Mouse (Mus musculus) midbrain, postnatal 0 days (tissue): ENCODE measurements around the gene Mapk8ip3. TPM values are rescaled to one million over a fixed set of nuclear protein-coding genes. Genes with fewer than 3 reads are reported as not detected.

ENCODE experiments used
- ATAC-seq: fragments of 200-750 bp; cut with Nextera tagmentation; 2 replicates; pipeline ENCODE4 v1.8.0; 2017; ENCODE audit warnings: moderate number of reproducible peaks, mild to moderate bottlenecking, moderate TSS enrichment, moderate library complexity; ENCODE audit not compliant: low FRiP score
- DNase-seq: peaks from one replicate; pipeline ENCODE4 v3.0.0-alpha.2; 2015; ENCODE audit warnings: low spot score
- H3K27ac ChIP-seq: fragments of 300-500 bp; sonication (generic); 2 replicates; pipeline ENCODE4 v1.5.1; 2014; ENCODE audit warnings: low read depth, mild to moderate bottlenecking, low read length, mixed read lengths
- H3K27me3 ChIP-seq: fragments of 300-500 bp; sonication (generic); 2 replicates; pipeline ENCODE4 v1.6.1; 2014; ENCODE audit warnings: low read length, control low read depth, mixed read lengths; ENCODE audit not compliant: insufficient read depth
- H3K36me3 ChIP-seq: fragments of 300-500 bp; sonication (generic); 2 replicates; pipeline ENCODE4 v1.6.1; 2014; ENCODE audit warnings: low read length, control low read depth, mixed read lengths; ENCODE audit not compliant: insufficient read depth
- H3K4me1 ChIP-seq: fragments of 300-500 bp; sonication (generic); 2 replicates; pipeline ENCODE4 v1.6.1; 2014; ENCODE audit warnings: mild to moderate bottlenecking, control low read depth, antibody characterized with exemption, low read length, mixed read lengths; ENCODE audit not compliant: insufficient read depth
- H3K4me2 ChIP-seq: fragments of 300-500 bp; sonication (generic); 2 replicates; pipeline ENCODE4 v1.6.1; 2014; ENCODE audit warnings: low read depth, mild to moderate bottlenecking, low read length, mixed read lengths; ENCODE audit not compliant: poor library complexity, severe bottlenecking
- H3K4me3 ChIP-seq: fragments of 300-500 bp; sonication (generic); 2 replicates; pipeline ENCODE4 v1.5.1; 2014; ENCODE audit warnings: low read depth, mild to moderate bottlenecking, low read length, moderate library complexity
- H3K9ac ChIP-seq: fragments of 300-500 bp; sonication (generic); replicated peaks from 2 replicates; pipeline ENCODE4 v1.6.1; 2014; ENCODE audit warnings: mild to moderate bottlenecking, low read length, moderate library complexity, mixed read lengths; ENCODE audit not compliant: poor library complexity, severe bottlenecking
- H3K9me3 ChIP-seq: fragments of 300-500 bp; sonication (generic); 2 replicates; pipeline ENCODE4 v1.6.1; 2016; ENCODE audit warnings: low read length, control low read depth
- CTCF ChIP-seq: IDR thresholded peaks from 2 replicates; pipeline ENCODE4 v1.5.1; 2016; ENCODE audit warnings: antibody characterized with exemption, mild to moderate bottlenecking
- WGBS: fragments of 180-500 bp; shearing (Covaris S2); extraction: QIAGEN DNeasy Blood & Tissue Kit; methylation state at CpG from one replicate; pipeline ENCODE4 v1.1.7; 2014; 5-methylcytosine and 5-hydroxymethylcytosine counted together
- polyA plus RNA-seq: library from polyadenylated mRNA; unstranded; fragments of >200 nt; fragmentation: Nextera tagmentation; extraction: Ambion mirVana; gene quantifications from 2 replicates; pipeline ENCODE4 v1.2.1, GENCODE M21; 2015
- total RNA-seq: library from RNA; depleted of rRNA; stranded (reverse); fragments of >200 nt; gene quantifications from 2 replicates; pipeline ENCODE4 v1.2.3, GENCODE M21; 2014

The Mapk8ip3 gene
- total and polyA plus RNA-seq, 2 experiments from 2014 or later: 72.5 to 168 TPM

- no peak for ATAC-seq
- Histone ChIP-seq H3K4me3 (no peak overlapping the region), H3K27me3 (no peaks in the 10 kb centered on the region), H3K36me3 (peaks cover 60% of the 10 kb centered on the region), H3K4me1 (peaks cover 14% of the 10 kb centered on the region), H3K9me3 (no peaks in the 10 kb centered on the region), H3K27ac (no peak overlapping the region), H3K9ac (no peak overlapping the region), H3K4me2 (no peak overlapping the region)
- no peak for TF ChIP-seq CTCF
- WGBS: 79% methylated on average over 5 of the region's 5 CpGs
- DNase-seq: no peak
Measured at GRCm38 (mm10) chr17:24899153-24899552, 37.6 kb downstream of the Mapk8ip3 start.

- no peaks in the 10 kb centered on the region for H3K9me3 ChIP-seq
- H3K9ac ChIP-seq: peak overlapping the region; percentile 93
Measured at GRCm38 (mm10) chr17:24898041-24898854, 38.5 kb downstream of the Mapk8ip3 start.

DNA sequence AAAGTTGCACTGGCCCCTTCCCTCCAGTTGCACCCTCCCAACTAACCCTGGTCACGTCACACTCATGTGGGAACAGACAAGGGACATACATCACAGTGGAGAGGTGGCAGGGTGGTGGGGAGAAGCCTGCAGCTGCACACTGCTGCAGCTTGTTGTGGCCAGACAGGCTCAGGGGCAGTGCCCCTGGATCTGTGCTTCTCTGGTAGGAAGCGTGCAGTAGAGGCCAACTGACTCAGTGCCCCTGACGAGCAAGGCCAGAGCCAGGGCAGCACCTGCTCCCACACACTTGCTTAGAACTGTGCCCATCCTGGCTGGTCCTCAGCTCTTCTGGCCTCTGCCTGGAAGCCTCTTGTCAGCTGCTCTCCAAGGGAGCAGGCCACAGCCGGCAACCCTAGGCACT, 39.2 kb downstream of the Mapk8ip3 start:
- Histone ChIP-seq H3K9me3 (no peaks in the 10 kb centered on the region), H3K4me3 (peak overlapping the region; percentile 87), H3K4me2 (peak overlapping the region; percentile 98), H3K9ac (peak overlapping the region; percentile 93), H3K27ac (0 out of 2 replicates have a peak overlapping the region, but pooled peaks have one; percentile 91), H3K36me3 (peaks cover 54% of the 10 kb centered on the region), H3K4me1 (peaks cover 14% of the 10 kb centered on the region), H3K27me3 (no peaks in the 10 kb centered on the region)
- TF ChIP-seq CTCF: no peak
- ATAC-seq (no peak), DNase-seq (no peak)
- 79% methylated on average over 4 of the region's 4 CpGs for WGBS

More at GRCm38 (mm10) chr17:24898041-24898854, 38.5 kb downstream of the Mapk8ip3 start:
- Histone ChIP-seq H3K36me3 (peaks cover 54% of the 10 kb centered on the region), H3K27me3 (no peaks in the 10 kb centered on the region), H3K27ac (no peak overlapping the region), H3K4me1 (peaks cover 14% of the 10 kb centered on the region), H3K4me2 (no peak overlapping the region), H3K4me3 (no peak overlapping the region)
- whole genome bisulfite sequencing: 82% methylated on average over 4 of the region's 4 CpGs
- TF ChIP-seq CTCF: no peak
- no peak for ATAC-seq
- DNase-seq: no peak

- H3K4me2 ChIP-seq: peak overlapping the region; percentile 98
- no peak for TF ChIP-seq CTCF
- H3K9ac ChIP-seq: peak overlapping the region; percentile 93
- H3K36me3 ChIP-seq: peaks cover 54% of the 10 kb centered on the region
- H3K27me3 ChIP-seq: no peaks in the 10 kb centered on the region
- DNase-seq: no peak
- H3K4me3 ChIP-seq: peak overlapping the region; percentile 87
- no peaks in the 10 kb centered on the region for H3K9me3 ChIP-seq
- 23% methylated on average over 11 of the region's 11 CpGs for WGBS
- peaks cover 14% of the 10 kb centered on the region for H3K4me1 ChIP-seq
- H3K27ac ChIP-seq: peak overlapping the region; percentile 91
- ATAC-seq: peak; percentile 12; the same call in 1 of the 2 replicates
Measured at GRCm38 (mm10) chr17:24896993-24897269, 39.8 kb downstream of the Mapk8ip3 start.

GRCm38 (mm10) chr17:24896241-24896992, 40.4 kb downstream of the Mapk8ip3 start, which contains the start of gene Nme3:
Nme3 (plus strand) TSS chr17:24896500.
- H3K4me2 ChIP-seq: peak within 1 kb of the TSS; percentile 98
- WGBS: under 1% methylated on average over 50 of the region's 50 CpGs
- H3K9ac ChIP-seq: peak within 1 kb of the TSS; percentile 93
- H3K9me3 ChIP-seq: no peaks in the 10 kb centered on the region
- DNase-seq (peak; percentile 75), ATAC-seq (peak; percentile 49)
- H3K36me3 ChIP-seq: peaks cover 50% of the 10 kb centered on the region
- H3K4me3 ChIP-seq: peak within 1 kb of the TSS; percentile 87
- H3K4me1 ChIP-seq: peaks cover 14% of the 10 kb centered on the region
- peak; percentile 64 for TF ChIP-seq CTCF
- H3K27ac ChIP-seq: peak within 1 kb of the TSS; percentile 91
- no peaks in the 10 kb centered on the region for H3K27me3 ChIP-seq
